Mouse (Mus musculus): ENCODE measurements around the gene Cdkl1.

The Cdkl1 gene

DNA sequence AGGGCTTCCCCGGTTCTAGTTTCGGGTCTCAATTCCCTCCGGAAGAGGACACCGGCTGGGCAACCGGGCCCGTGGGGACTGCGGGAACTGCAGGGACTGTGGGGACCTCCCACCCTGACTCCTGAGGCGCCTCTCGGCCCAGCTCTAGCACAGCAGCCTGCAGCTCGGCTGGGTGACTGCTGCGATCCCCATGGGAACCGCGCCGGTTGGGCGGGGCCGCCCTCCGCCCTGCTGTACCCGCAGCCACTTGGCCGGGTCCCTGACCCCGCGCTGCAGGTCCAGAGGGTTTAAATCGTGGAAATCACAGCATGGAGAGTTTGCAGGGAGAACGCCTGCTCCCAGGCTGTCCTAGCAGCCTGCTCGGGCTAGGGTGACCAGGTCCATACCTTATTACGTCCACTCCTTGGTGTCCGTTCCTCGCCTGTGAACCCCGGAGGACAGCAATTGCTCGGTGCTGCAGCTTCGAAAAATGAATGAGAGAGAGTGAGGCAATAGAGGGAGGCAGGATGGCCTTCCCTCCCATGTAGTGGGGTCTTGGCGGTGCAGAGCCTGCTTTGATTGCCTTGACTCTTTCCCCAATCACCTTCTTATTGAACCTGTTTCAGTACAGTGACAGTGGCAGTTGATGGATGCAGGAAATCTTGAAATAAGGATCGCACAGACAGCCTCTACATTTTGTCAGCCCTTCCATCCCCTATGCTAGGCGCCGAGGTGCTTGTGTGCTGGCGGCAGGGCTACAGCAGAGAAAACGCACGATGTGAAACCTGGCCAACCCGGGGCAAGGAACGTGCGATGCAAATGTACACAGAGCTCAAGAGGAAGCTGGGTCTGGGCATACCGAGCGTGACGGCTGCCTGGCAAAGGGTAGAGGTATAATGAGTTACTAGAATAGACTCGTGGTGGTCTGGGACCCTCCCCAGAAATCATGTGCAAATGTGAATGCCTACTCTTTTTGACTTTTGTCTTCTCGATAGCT is at the start of gene Cdkl1:
Cdkl1 (minus strand) TSS at position 738 of the 976 bp plus-strand sequence.
- peak; percentile 89 for DNase-seq

DNA sequence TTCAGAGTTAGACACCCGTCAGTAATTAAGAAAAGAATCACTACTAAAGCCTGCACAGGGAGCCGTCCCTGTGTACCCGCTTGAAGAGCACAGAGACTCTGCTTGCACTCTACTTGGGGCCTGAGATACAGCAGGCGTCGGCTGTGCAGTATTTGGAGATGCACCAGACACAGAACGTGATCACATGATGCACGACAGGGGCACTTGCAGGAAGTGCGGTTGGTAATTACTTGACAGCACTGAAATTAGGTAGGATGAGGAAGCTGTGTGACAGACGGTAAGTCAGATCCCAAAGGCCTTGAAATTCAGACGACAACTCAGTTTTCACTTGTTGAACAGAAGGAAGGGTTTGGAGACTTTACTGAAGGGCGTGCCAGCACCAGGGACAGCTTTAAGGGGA is 47.3 kb upstream of the Cdkl1 start:
- no peak for DNase-seq

DNA sequence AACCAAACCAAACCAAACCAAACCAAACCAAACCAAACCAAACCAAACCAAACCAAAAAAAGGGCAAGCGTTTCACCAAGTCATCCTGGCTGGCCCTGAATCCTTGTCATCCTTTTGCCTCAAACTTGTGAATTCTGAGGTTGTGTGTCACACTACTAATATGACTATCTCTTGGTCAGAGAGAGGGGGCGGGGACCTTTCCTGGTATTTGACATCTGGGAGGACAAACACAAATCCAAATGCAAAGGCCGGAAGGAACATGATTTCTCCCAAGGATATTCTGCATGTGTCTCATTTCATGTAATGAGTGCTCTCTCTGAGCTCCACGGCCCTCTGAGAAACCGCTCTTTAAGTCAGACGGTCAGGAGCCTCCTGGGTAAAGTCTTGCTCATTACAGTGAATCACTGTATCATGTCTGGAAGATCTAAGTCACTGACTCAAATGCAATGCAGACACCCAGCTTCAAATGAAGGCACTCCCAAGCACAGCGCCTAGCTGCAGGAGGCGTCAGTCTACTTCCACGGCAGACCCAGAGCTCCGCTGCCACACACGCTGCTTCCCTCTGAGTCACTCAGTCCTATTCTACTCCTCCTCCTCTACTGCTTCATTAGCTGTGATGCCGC is 43.0 kb upstream of the Cdkl1 start:
- DNase-seq: no peak

DNA sequence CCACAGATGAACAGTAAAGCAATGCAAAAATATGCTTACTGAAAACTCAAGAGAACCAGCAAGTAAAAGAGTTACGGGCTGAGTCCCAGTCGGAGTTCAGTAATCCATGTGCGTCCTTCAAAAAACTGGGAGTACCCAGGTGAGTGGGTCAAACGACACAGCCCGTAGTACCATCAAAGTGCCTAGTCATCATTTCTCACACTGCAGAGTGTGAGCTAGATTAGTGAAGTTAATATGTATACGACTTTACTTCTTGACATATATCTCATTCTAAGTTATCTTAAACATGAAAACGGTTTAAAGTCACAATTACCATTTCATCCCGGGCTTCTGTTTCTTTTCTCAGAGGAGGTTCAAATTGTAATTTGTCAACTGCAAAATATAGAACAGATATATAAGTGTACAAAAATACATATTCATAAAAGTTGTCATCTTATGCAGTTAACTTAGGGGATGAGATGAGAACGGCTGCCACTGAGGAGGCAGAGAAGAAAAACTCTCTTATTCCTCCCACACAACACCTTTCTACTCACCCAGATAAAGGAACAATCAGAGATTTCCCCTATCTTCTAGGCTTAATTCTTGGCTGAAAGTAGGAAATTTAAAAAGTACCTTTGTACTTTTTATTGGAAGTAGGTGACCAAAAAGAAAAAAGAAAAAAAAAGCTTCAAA is 40.3 kb upstream of the Cdkl1 start:
- DNase-seq: no peak

DNA sequence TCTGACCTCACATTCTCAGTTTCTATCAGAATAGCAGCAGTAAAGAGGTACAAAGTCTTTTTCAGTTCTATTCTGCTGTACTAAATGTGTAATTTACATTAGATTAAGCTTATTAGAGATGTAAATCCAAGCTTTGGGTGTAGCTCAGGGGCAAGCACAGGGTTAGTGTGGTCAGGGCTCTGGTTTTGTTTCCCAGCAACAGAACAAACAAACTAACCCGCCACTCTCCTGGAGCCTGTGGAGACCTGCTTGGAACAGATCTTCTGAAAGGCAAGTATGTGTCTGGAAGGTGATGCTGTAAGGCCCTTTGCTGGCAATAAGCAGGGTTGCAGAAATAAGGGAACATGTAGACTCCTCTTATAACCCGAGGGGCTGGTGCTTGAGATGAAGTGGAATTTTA is 37.1 kb upstream of the Cdkl1 start:
- DNase-seq: no peak

DNA sequence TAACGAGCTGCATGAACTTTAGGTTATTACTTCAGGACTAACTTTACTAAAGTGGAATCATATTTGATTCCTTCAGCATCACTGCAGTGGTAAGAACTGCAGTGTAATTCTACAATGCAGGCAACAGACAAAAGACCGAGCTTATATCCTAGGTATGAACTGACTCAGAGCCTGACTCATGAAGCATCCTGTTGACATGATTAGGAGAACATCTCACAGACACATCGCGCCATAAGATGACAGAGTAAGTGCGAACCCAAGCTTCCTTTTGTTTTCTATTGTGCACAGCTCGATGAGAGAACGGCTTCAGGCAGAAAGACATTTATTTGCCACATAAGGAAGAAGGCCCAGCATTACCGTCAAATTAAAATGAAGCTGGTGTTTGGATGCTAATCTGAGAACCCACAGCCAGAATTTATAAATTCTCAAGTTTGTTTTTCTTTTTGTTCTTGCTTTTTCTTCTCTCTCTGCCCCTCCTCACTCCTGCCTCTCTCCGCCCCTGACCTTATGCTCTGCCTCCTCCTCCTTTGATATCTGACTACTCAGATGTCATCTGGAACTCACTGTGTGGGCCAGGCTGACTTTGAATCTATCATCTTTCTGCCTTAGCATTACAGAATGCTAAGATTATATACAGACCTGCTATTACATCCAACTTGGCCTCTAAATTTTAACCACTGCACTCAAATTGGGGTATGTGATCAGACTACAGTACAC is 34.0 kb upstream of the Cdkl1 start:
- no peak for DNase-seq

DNA sequence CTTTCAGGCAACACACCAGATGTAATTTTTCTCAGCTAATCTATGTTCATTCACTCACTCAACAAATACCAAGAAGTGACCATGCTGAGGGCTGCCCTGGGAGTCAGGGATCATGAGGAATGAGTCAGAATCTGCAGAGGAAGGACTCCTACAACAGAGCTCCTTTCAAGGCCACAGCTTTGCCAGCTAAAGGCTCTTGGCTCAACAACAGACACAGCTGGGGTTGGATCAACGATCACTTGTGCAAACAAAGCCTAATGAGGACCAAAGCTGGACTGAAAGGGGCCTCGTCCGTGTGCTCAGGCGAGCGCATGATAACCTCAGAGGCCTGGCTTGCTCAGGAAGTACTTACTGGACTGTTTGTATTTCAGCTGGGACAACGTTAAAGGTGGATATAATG is 23.2 kb upstream of the Cdkl1 start:
- no peak for DNase-seq

DNA sequence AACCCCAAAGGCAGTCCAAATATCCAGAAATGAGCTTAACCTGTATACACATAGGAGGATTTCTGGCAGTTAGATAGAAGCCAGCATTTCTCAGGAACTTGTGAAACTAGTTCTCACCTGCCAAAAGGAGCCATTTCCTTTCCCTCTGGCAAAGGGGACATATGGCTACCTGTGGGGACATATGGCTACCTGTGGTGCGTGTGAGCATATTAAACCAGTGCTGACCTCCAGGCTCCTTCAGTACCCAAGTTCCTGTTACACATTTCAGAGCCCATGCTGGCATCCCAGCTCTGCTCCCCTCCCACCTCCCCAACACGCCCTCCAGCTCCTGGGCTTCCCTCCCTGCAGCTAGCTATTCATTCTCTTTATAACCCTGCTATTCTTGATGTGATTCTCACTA is 22.5 kb upstream of the Cdkl1 start:
- no peak for DNase-seq

DNA sequence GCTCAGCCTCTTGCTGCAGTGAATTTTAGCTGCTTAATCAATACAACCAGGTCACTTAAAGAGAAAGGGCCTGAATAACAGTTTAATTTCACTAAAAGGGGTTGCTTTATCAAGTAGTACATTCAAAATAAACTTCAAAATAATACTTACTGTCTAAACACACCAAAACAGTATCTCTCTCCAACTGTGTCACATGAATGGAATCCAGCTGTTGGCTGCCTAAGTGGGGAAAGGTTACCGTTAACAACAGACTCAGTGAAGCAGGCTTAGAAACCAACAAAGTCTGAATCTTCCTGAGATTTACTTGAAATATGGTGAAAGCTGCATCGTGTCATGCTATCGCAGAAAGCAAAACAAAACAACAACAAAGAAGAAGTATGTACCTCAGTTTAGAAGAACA is 21.9 kb upstream of the Cdkl1 start:
- no peak for DNase-seq

DNA sequence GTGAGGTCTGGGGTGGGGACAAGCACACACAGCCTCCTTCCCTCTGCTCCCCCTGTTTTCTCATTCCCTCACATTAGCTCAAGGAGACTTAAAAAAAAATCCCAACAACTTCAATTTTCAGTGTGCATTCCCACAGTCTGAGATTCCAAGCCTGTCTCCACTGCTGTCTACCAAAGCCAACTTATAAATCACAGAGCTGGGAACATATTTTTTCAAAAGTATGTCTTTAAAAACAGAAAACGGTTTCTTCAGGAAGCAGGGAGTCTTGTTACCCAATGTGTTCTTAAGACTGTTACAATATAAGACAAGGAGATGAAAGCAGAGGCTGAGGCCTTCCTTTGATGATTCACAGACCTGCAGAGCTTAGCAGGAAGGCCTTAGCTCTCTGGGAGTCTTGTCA is 20.9 kb upstream of the Cdkl1 start:
- no peak for DNase-seq

DNA sequence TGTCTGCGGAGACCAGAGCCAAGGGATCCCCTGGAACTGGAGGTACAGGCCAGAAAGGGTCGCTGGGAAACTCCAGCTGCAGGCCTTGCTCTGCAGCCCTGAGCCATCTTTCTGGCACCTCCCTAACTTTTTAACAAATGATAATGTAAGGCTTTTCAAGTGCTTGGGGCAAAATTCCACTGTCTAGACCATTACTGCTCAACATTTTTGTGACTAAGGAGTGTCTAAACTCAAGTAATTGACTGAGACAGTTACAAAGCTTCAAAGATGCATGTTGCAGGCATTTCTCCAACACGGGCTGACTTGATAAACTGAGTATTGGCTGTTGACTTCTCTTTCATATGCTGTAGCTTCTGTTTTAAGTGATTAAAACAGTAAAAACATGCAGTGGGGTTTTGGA is 18.4 kb upstream of the Cdkl1 start:
- no peak for DNase-seq

DNA sequence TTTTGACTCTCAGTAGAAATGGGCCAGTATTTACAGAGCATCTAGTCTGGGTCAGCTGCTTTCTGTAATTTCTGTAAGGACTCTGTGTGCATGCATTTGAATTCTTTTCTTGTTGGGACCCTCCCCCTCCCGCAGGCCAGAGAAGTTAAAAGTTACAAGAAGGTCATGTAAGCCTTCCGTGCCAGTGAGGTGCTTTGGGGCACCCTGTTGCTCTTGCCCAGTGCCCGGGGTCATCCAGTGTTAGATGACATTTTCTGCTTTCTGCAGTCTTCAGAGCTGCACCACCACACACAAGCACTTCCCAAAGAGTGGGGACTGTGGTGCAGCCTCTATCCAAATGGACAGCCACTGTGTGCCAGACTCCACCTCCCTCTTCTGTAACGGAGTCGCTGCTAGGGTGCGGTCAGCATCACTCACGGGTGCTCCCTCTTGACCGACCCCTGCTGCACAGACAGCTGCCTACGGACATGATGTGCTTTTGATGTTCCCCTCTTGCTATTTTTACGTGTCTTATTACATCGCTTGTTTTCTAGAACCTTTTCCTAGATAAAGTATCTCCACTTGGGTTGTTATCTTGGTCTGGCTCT is 16.4 kb upstream of the Cdkl1 start:
- no peak for DNase-seq

DNA sequence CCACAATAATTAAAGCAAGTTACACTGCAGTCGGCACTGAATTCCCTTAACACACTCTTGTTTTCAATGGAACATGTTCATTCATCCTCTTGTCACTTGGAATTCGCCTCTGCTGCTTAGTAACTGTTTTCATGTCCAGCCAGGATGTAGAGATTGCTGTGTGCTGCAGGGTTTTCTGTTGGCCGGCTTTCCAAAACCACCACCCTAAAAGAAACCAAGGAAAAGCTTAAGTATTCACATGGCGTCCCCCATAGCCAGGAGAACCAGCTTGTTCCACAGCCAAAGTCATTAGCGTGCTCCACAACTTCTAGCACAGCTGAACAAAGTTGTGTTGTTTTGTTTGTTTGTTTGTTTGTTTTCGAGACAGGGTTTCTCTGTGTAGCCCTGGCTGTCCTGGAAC is 14.1 kb upstream of the Cdkl1 start:
- no peak for DNase-seq

DNA sequence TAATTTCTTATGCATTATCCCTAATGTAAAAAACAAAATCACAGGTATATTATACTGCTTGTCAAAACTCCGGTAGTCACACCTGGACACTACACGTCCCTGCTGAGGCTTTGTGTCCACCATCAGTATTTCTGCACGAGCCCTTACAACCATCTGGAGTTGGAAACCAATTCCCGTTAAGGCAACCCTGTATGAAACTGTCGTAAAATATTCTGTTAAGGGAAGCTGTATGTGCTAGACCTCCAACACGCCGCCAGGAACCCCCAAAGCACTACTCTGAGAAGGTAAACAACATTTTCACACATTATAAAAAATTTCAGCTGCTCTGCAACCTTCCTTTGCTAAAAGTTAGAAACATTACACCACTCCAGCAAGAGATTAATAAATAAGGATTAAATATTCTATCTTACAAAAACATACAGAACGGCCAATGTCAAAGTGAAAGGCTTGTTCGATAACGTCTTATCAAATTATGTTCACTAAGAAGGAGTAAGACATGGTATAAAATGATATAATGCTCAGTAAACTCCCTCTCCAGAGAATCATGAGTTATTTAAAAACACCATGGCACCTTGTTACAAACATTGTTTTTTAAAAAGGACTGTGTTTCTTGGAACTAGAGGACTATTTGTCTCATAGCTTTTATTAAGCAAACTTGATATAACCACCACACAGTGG is 13.5 kb upstream of the Cdkl1 start:
- no peak for DNase-seq

DNA sequence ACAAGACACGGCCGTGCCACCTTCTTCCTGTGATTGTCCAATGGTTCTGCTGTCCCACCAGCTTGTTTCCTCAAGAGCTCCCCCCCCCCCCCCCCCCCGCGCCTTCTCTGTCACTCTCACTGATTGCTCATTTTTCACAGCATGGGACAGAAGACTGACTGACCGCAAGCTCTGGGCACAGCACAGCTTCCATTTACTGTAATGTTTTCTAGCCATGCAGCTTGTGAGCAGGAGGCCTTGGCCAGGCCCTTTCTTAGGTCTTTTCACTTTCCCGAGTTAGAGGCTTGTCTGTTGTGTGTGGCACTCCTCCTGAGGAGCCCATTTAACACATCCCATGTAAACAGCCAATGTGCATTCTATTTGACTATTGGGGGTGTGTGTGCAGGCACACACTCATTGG is 12.1 kb upstream of the Cdkl1 start:
- no peak for DNase-seq

DNA sequence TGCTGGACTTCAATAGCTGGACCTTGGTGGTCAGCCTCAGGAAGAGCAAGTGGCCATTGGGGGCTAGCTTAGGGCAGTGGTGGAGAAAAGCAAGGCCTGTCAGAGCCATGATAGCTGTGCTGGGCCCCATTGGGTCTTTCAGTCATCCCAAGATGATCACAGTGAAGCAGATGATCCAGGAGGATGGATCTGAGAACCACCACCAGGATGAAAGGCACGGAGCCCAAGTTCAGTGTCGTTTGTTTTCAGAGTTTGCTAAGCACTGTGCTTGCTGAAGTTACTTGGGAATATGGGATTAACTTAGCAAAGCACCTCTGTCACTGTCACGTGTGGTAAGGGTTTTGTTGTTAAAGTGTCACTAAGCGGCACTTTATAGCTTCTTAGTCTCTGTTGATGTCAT is 9.5 kb upstream of the Cdkl1 start:
- DNase-seq: no peak

DNA sequence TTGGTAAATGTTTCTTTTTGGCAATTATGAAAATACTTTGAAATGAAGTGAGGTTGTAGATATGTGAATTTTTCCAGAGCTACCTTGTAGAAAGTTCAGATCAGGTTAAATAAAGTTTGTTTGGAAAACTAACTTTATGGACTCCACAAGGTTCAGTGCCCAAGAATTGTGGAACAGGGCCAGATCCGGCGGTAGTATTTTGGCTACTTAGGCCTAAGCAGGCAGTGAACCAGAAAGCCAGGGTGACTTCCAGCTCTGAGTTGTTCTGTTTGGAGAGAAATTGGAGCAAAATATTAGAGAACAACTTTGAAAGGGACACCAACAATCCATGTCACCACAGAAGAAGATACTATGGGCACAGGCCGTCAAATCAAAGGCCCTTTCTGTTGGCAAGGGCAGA is 5.2 kb upstream of the Cdkl1 start:
- peak; percentile 91 for DNase-seq

DNA sequence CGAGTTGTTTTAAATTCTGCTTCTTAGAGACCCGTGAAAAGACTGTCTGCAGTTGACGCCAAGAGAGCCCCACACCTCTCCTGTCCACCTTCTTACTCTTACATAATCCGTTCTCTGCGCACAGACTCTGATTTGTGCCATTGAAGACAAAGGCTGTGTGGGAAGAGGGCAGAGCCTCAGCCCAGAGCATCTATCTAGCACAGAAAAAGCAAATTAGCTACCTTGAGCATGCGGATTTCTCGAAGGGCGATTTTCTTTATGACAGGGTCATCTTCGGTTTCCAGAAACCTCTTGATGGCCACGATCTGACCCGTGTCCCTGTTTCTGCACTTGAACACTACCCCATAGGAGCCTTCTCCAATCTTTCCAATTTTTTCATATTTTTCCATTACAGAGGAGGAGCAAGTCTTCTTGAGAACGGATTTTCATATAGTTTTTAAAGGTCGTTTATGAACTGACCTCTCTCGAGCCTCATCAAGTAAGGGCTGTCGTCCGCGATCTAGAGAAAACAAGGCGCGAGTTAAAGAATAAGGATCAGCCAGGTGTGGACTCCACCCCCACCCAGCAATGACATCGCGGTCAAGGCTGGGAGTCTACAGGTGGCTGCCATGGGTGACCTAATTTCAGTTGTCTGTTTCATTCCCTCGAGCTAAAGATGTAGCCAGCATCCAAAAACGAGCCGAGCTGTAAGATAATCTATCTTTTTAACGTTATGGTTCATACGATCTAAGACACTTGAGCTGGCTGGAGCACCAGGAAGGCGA is 1.1 kb downstream of the Cdkl1 start:
- peak; percentile 72 for DNase-seq

DNA sequence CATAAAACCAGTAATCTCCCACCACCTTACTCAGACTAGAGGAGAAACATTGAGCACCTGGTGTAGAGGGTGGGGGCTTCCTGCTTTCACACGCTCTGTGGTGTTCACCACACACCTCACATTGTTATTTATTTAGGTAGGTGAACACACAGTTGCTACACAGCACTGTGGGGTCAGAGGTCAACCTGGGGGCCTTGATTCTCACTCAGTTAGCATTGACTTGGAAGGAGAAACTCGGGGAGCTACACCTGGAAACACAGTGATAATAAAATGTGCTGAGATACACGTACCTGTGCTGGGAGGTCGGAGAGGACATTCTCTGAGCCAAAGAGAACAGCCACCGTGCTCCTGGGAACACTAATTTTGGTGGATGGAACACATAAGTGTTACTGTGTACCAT is 2.7 kb downstream of the Cdkl1 start:
- DNase-seq: no peak

DNA sequence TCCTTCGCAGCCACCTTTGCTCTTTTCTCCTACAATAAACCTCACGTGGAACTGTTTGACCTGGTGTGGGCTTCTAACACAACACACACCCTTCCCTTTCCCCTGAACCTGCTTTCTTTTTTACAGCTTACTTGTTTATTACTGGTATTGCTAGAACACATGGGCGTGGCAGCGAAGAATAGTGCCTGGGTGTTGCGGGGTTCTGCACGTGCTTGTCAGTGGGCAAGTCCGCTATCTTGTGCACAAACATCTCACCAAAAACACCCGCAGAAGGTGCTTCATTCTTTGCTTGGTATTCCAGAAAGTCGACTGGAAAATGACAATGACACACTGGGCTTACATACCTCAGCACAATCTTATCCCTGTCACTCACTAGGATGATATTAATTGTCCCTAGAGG is 5.6 kb downstream of the Cdkl1 start:
- DNase-seq: no peak

DNA sequence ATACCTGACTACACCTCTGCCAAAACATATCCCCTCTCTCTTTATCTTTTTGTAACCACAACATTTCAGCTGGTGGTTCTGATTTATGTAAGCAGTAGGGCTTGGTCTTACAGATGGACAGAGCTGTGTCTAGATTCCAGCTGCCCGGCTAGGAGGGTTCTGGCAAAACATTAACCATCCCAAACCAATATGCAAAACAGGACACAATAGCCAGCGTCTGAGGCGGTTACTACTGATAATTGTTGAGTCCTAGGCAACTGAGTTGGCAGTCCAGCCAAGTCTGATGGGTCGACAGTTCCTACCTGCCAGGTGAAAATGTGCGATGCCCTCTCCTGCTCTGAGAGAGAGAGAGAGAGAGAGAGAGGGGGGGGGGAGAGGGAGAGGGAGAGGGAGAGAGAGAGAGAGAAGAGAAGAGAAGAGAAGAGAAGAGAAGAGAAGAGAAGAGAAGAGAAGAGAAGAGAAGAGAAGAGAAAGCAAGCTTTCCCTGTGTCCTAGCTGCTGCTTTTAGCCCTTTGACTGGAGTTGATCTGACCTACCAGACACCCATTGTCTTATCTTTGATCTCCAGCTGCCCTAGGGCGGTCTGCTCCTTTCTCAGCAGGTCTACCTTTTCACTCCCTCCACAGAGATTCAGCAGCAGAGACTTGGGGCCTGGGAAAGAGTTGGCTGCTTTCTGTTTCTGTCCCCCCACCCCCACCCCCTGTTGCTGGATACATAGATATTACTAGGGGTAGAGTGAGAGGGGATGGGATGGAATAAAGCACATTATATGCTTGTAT is 7.6 kb downstream of the Cdkl1 start:
- peak; percentile 93 for DNase-seq
